Mouse (Mus musculus) erythroblast, adult 5-6 weeks (primary cell): ENCODE data around the gene Gm7030. TPM values are rescaled to one million over a fixed set of nuclear protein-coding genes. Genes with fewer than 3 reads are reported as not detected.
"Not testable (repeated sequence)": the region's sequence is repeated elsewhere in the genome, so short reads cannot be mapped to it uniquely, and the experiment has no call there.

Source experiments
- ATAC-seq: replicated peaks from 2 replicates; pipeline ENCODE4 v1.8.0; 2016; ENCODE audit warnings: moderate number of reproducible peaks, mild to moderate bottlenecking, moderate TSS enrichment, inconsistent platforms; ENCODE audit not compliant: poor library complexity, low FRiP score, severe bottlenecking
- total RNA-seq, 2 experiments: library from RNA; stranded (forward) in 1 of 2; stranded (reverse) in 1 of 2; fragments of 150-400 nt in 1 of 2; fragments of 200-764, 138-1000 nt in 1 of 2; gene quantifications; 2 replicates each; pipeline versions ENCODE4 v1.2.3 to v1.2.4; 2015 to 2017; ENCODE audit warnings: low replicate concordance in 2 of 2

Gene Gm7030
- total RNA-seq, 2 experiments from 2014 or later = not detected

GRCm38 (mm10) chr17:36136299-36136848 lies 7.1 kb upstream of the Gm7030 start:
- not testable (repeated sequence) for ATAC-seq

GRCm38 (mm10) chr17:36135421-36136231 lies 6.4 kb upstream of the Gm7030 start:
- not testable (repeated sequence) for ATAC-seq

GRCm38 (mm10) chr17:36131516-36132265 lies 2.5 kb upstream of the Gm7030 start:
- ATAC-seq = no peak

- not testable (repeated sequence) for ATAC-seq
Observed at GRCm38 (mm10) chr17:36128525-36128924, 700 bp downstream of the Gm7030 start.

- ATAC-seq = not testable (repeated sequence)
Observed at GRCm38 (mm10) chr17:36124111-36124510, 5.1 kb downstream of the Gm7030 start.

- ATAC-seq = peak; percentile 93
Observed at GRCm38 (mm10) chr17:36121352-36122020, 7.7 kb downstream of the Gm7030 start, which contains the start of gene Gm19684. Gene Gm19684, plus strand, starts transcription at chr17:36121678.

- peak; percentile 43 for ATAC-seq
Observed at GRCm38 (mm10) chr17:36120839-36121238, 8.4 kb downstream of the Gm7030 start.

GRCm38 (mm10) chr17:36116545-36116944 lies 12.7 kb downstream of the Gm7030 start:
- ATAC-seq = not testable (repeated sequence)

GRCm38 (mm10) chr17:36113979-36114593 lies 15.1 kb downstream of the Gm7030 start:
- peak; percentile 72 for ATAC-seq

- 0 out of 2 replicates have a peak, but pooled peaks have one; percentile 36 for ATAC-seq
Observed at GRCm38 (mm10) chr17:36111510-36111868, 17.7 kb downstream of the Gm7030 start.

- ATAC-seq = peak; percentile 94
Observed at GRCm38 (mm10) chr17:36110641-36111509, 18.4 kb downstream of the Gm7030 start.

- ATAC-seq = not testable (repeated sequence)
Observed at GRCm38 (mm10) chr17:36110129-36110528, 19.1 kb downstream of the Gm7030 start.

- ATAC-seq = not testable (repeated sequence)
Observed at GRCm38 (mm10) chr17:36102091-36102490, 27.1 kb downstream of the Gm7030 start.

GRCm38 (mm10) chr17:36099603-36100002 lies 29.6 kb downstream of the Gm7030 start:
- not testable (repeated sequence) for ATAC-seq

- no peak for ATAC-seq
Observed at GRCm38 (mm10) chr17:36093936-36094335, 35.3 kb downstream of the Gm7030 start.

GRCm38 (mm10) chr17:36092520-36092919 lies 36.7 kb downstream of the Gm7030 start:
- not testable (repeated sequence) for ATAC-seq

- ATAC-seq = not testable (repeated sequence)
Observed at GRCm38 (mm10) chr17:36091933-36092332, 37.3 kb downstream of the Gm7030 start.

GRCm38 (mm10) chr17:36085976-36086375 lies 43.2 kb downstream of the Gm7030 start:
- not testable (repeated sequence) for ATAC-seq
